20 mouse cellular contexts compared by ENCODE assay signal in genomic region chr9:32384906-32385305, GRCm38 (mm10). TPM values are rescaled to one million over a fixed set of nuclear protein-coding genes. Genes with fewer than 3 reads are reported as not detected.
"Had no signal": no experiment of that assay in that cellular context is flagged by ENCODE, and none has a peak within 500 bp of the region (broad histone marks: within the 10 kb centered on the region; RNA-seq: fewer than 3 reads in every experiment).

No protein-coding gene starts in this region.

- DNase-seq: lung, adult 2 months; lung, postnatal 36 days; right cerebral cortex, adult 18-20 months; right cerebral cortex, postnatal 25 days; thymus, postnatal 4 days had no signal

- H3K4me3 ChIP-seq: hindbrain, embryonic 15.5 days; layer of hippocampus, adult 2 months; limb, embryonic 13.5 days; liver, embryonic 15.5 days; midbrain, embryonic 13.5 days had no signal

- H3K27me3 ChIP-seq: hindbrain, embryonic 15.5 days; limb, embryonic 13.5 days; liver, embryonic 15.5 days; midbrain, embryonic 13.5 days had no signal

- H3K4me1 ChIP-seq: hindbrain, embryonic 15.5 days; liver, embryonic 15.5 days; midbrain, embryonic 13.5 days had no signal

- H3K9ac ChIP-seq: hindbrain, embryonic 15.5 days; limb, embryonic 13.5 days; liver, embryonic 15.5 days; midbrain, embryonic 13.5 days had no signal

- H3K9me3 ChIP-seq: hindbrain, embryonic 15.5 days; limb, embryonic 13.5 days; liver, embryonic 15.5 days; midbrain, embryonic 13.5 days had no signal

- H3K4me2 ChIP-seq: hindbrain, embryonic 15.5 days; limb, embryonic 13.5 days; liver, embryonic 11.5 days; liver, embryonic 15.5 days; midbrain, embryonic 13.5 days had no signal

- H3K27ac ChIP-seq: hindbrain, embryonic 15.5 days; layer of hippocampus, adult 2 months; limb, embryonic 13.5 days; liver, embryonic 15.5 days; midbrain, embryonic 13.5 days had no signal

- ATAC-seq: intestine, embryonic 16.5 days; lung, postnatal 0 days; midbrain, embryonic 13.5 days had no signal

- H3K36me3 ChIP-seq: hindbrain, embryonic 15.5 days; limb, embryonic 13.5 days; liver, embryonic 15.5 days; midbrain, embryonic 13.5 days had no signal

RNA-seq across cellular contexts. Expression of gene Kcnj1, which starts 12.6 kb away (rescaled TPM):
- total RNA-seq: layer of hippocampus, adult 2 months; layer of hippocampus, postnatal 14 days; left cerebral cortex, postnatal 36 days; megakaryocyte progenitor cell, adult 5-6 weeks; midbrain, postnatal 0 days had no signal
- polyA plus RNA-seq: hindbrain, embryonic 15.5 days; intestine, embryonic 16.5 days; limb, embryonic 13.5 days; liver, embryonic 11.5 days; liver, embryonic 15.5 days; lung, adult 2 months; lung, postnatal 0 days; midbrain, embryonic 13.5 days; midbrain, postnatal 0 days; neural tube, embryonic 14.5 days; small intestine, adult 2 months; stomach, embryonic 16.5 days had no signal
